Mouse (Mus musculus) heart, adult 2 months (tissue): ENCODE measurements at regions not wholly inside any gene's neighbourhood (a gene's known extent, or its start where the extent isn't known, plus 50 kb on each side); places are given as distances from the start of the nearest gene placed in this dataset.

Source experiments
- DNase-seq, 2 experiments: peaks; one replicate each; pipeline ENCODE4 v3.0.0; 2021
- H3K27ac ChIP-seq: fragments of 200-600 bp; 2 replicates; pipeline ENCODE4 v1.8.1; 2022
- H3K27me3 ChIP-seq: fragments of 200-500 bp; 2 replicates; pipeline ENCODE4 v1.6.1; 2012; ENCODE audit warnings: mild to moderate bottlenecking, low read length, inconsistent platforms, mixed read lengths; ENCODE audit not compliant: control insufficient read depth, insufficient read depth
- H3K36me3 ChIP-seq: fragments of 200-500 bp; 2 replicates; pipeline ENCODE4 v1.6.1; 2012; ENCODE audit warnings: low read length, inconsistent platforms; ENCODE audit not compliant: control insufficient read depth, insufficient read depth
- H3K4me1 ChIP-seq: fragments of 200-500 bp; 2 replicates; pipeline ENCODE4 v1.6.1; 2011; ENCODE audit warnings: low read length; ENCODE audit not compliant: control insufficient read depth, insufficient read depth
- H3K4me3 ChIP-seq: fragments of 200-600 bp; 2 replicates; pipeline ENCODE4 v1.8.1; 2022
- H3K79me2 ChIP-seq: fragments of 200-500 bp; replicated peaks from 2 replicates; pipeline ENCODE4 v1.6.1; 2012; ENCODE audit warnings: mild to moderate bottlenecking, inconsistent platforms, low read length, moderate library complexity, mixed read lengths; ENCODE audit not compliant: control insufficient read depth, insufficient read depth
- H3K9ac ChIP-seq: fragments of 200-500 bp; 2 replicates; pipeline ENCODE4 v1.6.1; 2012; ENCODE audit warnings: low read depth, mild to moderate bottlenecking, control low read depth, inconsistent platforms, low read length, mixed read lengths
- CTCF ChIP-seq: fragments of 200-600 bp; IDR thresholded peaks from 2 replicates; pipeline ENCODE4 v1.8.1; 2022; ENCODE audit warnings: antibody characterized with exemption, mild to moderate bottlenecking, moderate library complexity
- EP300 ChIP-seq: fragments of 200-500 bp; IDR thresholded peaks from 2 replicates; pipeline ENCODE4 v1.6.1; 2011; ENCODE audit warnings: low read depth, low read length, control low read depth; ENCODE audit not compliant: insufficient read depth
- POLR2A ChIP-seq: fragments of 200-500 bp; IDR thresholded peaks from 2 replicates; pipeline ENCODE4 v1.6.1; 2011; ENCODE audit warnings: mild to moderate bottlenecking, low read depth, low read length, control low read depth; ENCODE audit not compliant: insufficient read depth
- WGBS: fragments of 180-500 bp; shearing (Covaris S2); methylation state at CpG from one replicate; pipeline ENCODE4 v1.1.7; 2018; 5-methylcytosine and 5-hydroxymethylcytosine counted together
- intact Hi-C: fragments of 180-260 bp; cut with DNase I; formaldehyde crosslinking; loops from one replicate; pipeline ENCODE4 v1.15.1; 2025

DNA sequence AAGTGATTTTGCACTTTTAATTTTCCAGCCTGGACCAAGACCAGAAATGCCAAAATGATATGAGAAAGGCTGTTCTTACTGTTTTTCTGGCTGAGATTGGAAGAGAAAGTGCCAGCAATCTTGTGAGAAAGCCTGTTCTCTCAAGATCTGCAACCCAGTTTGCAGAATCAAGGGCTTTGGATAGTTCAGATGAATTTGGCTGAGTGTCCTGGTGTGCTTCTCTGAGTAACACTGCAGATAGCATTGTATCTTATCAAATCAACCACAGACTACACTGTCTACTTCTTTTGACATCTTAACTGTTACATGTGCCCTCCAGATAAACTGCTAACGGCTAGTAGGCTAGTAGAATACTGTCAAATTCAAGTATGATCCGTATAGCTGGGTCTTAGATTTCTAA lies 371.5 kb upstream of the Nr2f1 start:
- WGBS, result 54% methylated on average over 2 of the region's 2 CpGs
- no peak overlapping the region for H3K4me3 ChIP-seq
- intact Hi-C loops, result no loop called here

DNA sequence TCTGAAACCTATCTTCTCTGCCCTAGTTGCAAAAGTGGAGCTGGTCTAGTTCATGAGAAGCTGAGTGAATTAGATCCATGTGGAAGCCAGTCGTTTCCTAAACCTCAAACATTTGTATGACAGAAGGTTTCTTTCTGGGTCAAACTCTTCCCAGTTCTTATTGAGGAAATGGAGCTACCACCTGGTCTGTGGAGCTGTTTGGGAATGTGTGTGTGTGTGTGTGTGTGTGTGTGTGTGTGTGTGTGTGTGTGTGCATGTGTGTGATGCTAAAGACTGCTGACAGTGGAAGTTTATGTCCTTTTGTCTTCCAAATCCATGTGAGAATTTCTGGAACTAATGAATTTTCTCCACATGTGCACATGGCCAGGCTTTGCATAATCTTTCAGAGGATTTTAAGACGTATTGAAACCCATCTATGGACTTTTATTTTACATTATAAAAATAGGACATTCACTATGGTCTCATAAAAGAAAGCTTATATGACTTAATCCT lies 324.9 kb upstream of the Nr2f1 start:
- no peak overlapping the region for H3K9ac ChIP-seq
- 62% methylated on average over 2 of the region's 2 CpGs for WGBS
- H3K4me3 ChIP-seq, result no peak overlapping the region
- H3K27me3 ChIP-seq, result no peaks in the 10 kb centered on the region
- DNase-seq, result no peak
- intact Hi-C loops, result no loop called here
- no peaks in the 10 kb centered on the region for H3K36me3 ChIP-seq
- H3K4me1 ChIP-seq, result no peaks in the 10 kb centered on the region
- no peaks in the 10 kb centered on the region for H3K79me2 ChIP-seq
- TF ChIP-seq EP300, result no peak
- no peak for TF ChIP-seq POLR2A
- no peak for TF ChIP-seq CTCF
- H3K27ac ChIP-seq, result no peak overlapping the region

More for the DNA sequence above, 371.5 kb upstream of the Nr2f1 start:
- no peak overlapping the region for H3K9ac ChIP-seq
- H3K4me1 ChIP-seq, result no peaks in the 10 kb centered on the region
- no peak for DNase-seq
- no peak overlapping the region for H3K27ac ChIP-seq
- TF ChIP-seq EP300, result no peak
- no peak for TF ChIP-seq POLR2A
- TF ChIP-seq CTCF, result no peak
- H3K27me3 ChIP-seq, result no peaks in the 10 kb centered on the region
- no peaks in the 10 kb centered on the region for H3K36me3 ChIP-seq
- no peaks in the 10 kb centered on the region for H3K79me2 ChIP-seq

DNA sequence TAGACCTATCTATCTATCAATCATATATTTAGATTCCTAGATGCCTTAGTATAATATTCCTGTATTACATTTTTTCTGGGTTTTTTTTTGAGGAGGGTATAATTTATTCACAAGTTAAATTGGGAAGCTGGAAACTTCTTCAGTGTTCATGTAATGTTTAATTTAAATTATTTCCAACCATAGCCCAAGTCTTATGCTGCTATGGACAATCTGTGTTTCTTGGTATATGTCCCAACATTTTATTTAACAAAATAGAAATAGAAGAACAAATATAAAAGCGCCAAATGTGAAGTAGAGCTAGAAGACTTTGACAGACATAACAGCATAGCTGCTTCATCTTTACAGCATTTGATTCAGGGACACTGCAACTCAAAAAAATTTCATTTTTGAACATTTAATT lies 321.2 kb upstream of the Nr2f1 start:
- Histone ChIP-seq H3K4me1 (no peaks in the 10 kb centered on the region), H3K79me2 (no peaks in the 10 kb centered on the region), H3K27me3 (no peaks in the 10 kb centered on the region), H3K36me3 (no peaks in the 10 kb centered on the region), H3K4me3 (no peak overlapping the region), H3K9ac (no peak overlapping the region), H3K27ac (no peak overlapping the region)
- TF ChIP-seq EP300 (no peak), CTCF (no peak), POLR2A (no peak)
- DNase-seq, result no peak
- intact Hi-C loops, result no loop called here
- WGBS, result 89% methylated on average over 1 of the region's 1 CpGs

GRCm38 (mm10) chr13:78520186-78520585 lies 320.6 kb upstream of the Nr2f1 start:
- Histone ChIP-seq H3K27me3 (no peaks in the 10 kb centered on the region), H3K9ac (no peak overlapping the region), H3K36me3 (no peaks in the 10 kb centered on the region), H3K27ac (no peak overlapping the region), H3K4me1 (no peaks in the 10 kb centered on the region), H3K79me2 (no peaks in the 10 kb centered on the region), H3K4me3 (no peak overlapping the region)
- TF ChIP-seq POLR2A (no peak), CTCF (no peak), EP300 (no peak)
- no peak for DNase-seq
- WGBS, result 67% methylated on average over 3 of the region's 3 CpGs
- intact Hi-C loops, result no loop called here

DNA sequence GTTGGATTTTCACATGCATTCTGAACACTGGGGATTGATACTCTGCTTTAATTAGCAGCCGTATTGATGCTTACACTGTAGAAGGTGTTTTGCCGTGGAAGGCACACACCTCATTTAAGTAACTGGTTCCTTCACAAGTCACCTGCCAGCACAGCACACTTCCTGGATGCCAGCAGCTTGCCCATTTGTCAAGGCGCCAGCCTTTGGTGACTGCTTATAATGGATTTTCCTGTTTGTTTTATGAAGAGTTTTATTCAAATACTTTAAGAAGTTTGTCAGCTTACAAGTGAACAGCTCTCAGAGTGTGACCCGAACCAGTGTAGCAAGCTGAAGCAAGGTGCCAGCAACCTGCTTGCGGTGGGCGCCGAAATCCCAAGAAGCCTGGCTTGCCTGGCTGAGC lies 301.0 kb upstream of the Nr2f1 start:
- intact Hi-C loops, result no loop called here
- H3K27ac ChIP-seq, result no peak overlapping the region
- 86% methylated on average over 7 of the region's 7 CpGs for WGBS
- H3K9ac ChIP-seq, result no peak overlapping the region
- no peaks in the 10 kb centered on the region for H3K4me1 ChIP-seq
- H3K27me3 ChIP-seq, result no peaks in the 10 kb centered on the region
- H3K36me3 ChIP-seq, result no peaks in the 10 kb centered on the region
- no peak for DNase-seq
- TF ChIP-seq CTCF, result no peak
- no peak for TF ChIP-seq POLR2A
- TF ChIP-seq EP300, result no peak
- H3K79me2 ChIP-seq, result no peaks in the 10 kb centered on the region
- no peak overlapping the region for H3K4me3 ChIP-seq

DNA sequence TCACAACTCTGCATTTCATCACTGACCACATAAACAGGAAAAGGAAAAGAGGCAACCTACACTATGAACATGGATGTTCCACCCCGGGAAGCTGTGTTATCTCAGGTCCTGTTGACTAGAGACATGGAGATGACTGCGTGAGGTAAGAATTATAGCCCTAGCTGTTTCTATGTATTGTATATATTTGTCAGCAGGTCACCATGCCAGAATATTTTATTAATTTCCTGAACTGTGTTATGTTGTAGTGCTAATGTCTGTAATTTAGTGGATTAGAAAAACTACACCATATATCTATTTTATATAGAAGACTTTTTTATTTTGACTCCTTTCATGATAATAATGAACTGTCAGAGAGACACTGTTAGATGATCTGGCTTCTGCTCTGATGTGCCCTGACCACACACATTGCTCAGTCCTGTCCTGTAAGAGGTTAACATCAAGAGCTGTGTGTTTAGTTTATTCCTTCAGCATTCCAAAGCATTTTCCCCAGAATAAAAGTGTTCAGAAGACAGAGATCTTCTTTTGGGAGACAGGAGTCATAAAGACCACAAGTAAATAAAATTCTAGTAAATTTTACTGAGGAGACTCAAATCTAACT lies 284.3 kb upstream of the Nr2f1 start:
- DNase-seq, result no peak
- no peak overlapping the region for H3K4me3 ChIP-seq
- WGBS, result 39% methylated on average over 2 of the region's 2 CpGs
- H3K36me3 ChIP-seq, result no peaks in the 10 kb centered on the region
- TF ChIP-seq POLR2A, result no peak
- TF ChIP-seq EP300, result no peak
- no peak for TF ChIP-seq CTCF
- intact Hi-C loops, result no loop called here
- no peak overlapping the region for H3K9ac ChIP-seq
- peak overlapping the region; percentile 7; the same call in 1 of the 2 replicates for H3K27ac ChIP-seq
- H3K27me3 ChIP-seq, result no peaks in the 10 kb centered on the region
- peaks cover 1% of the 10 kb centered on the region for H3K4me1 ChIP-seq
- no peaks in the 10 kb centered on the region for H3K79me2 ChIP-seq
